Mouse (Mus musculus) hindbrain, embryonic 11.5 days (tissue): Measurements from ENCODE around the gene Pphln1. TPM values are rescaled to one million over a fixed set of nuclear protein-coding genes. Genes with fewer than 3 reads are reported as not detected.

Experiments used
- ATAC-seq: fragments of 200-750 bp; cut with Nextera tagmentation; 2 replicates; pipeline ENCODE4 v1.8.0; 2017; ENCODE audit warnings: mild to moderate bottlenecking, moderate TSS enrichment, moderate library complexity; ENCODE audit not compliant: low FRiP score
- DNase-seq: peaks from one replicate; pipeline ENCODE4 v3.0.0-alpha.2; 2015; ENCODE audit warnings: low spot score
- H3K27ac ChIP-seq: fragments of 300-500 bp; sonication (generic); 2 replicates; pipeline ENCODE4 v1.5.1; 2014; ENCODE audit warnings: mild to moderate bottlenecking, low read depth, low read length
- H3K27me3 ChIP-seq: fragments of 300-500 bp; sonication (generic); 2 replicates; pipeline ENCODE4 v1.6.1; 2014; ENCODE audit warnings: mild to moderate bottlenecking, low read length, moderate library complexity, mixed read lengths; ENCODE audit not compliant: control insufficient read depth, insufficient read depth
- H3K36me3 ChIP-seq: fragments of 300-500 bp; sonication (generic); 2 replicates; pipeline ENCODE4 v1.6.1; 2014; ENCODE audit warnings: mild to moderate bottlenecking, low read length, moderate library complexity, mixed read lengths; ENCODE audit not compliant: control insufficient read depth, insufficient read depth
- H3K4me1 ChIP-seq: fragments of 300-500 bp; sonication (generic); replicated peaks from 2 replicates; pipeline ENCODE4 v1.6.1; 2014; ENCODE audit warnings: low read length, mixed read lengths; ENCODE audit not compliant: control insufficient read depth, insufficient read depth
- H3K4me2 ChIP-seq: fragments of 300-500 bp; sonication (generic); replicated peaks from 2 replicates; pipeline ENCODE4 v1.6.1; 2014; ENCODE audit warnings: mild to moderate bottlenecking, low read depth, low read length
- H3K4me3 ChIP-seq: fragments of 300-500 bp; sonication (generic); 2 replicates; pipeline ENCODE4 v1.5.1; 2014; ENCODE audit warnings: low read depth, low read length
- H3K9ac ChIP-seq: fragments of 300-500 bp; sonication (generic); 2 replicates; pipeline ENCODE4 v1.6.1; 2014; ENCODE audit warnings: low read depth, low read length
- H3K9me3 ChIP-seq: fragments of 300-500 bp; sonication (generic); 2 replicates; pipeline ENCODE4 v1.6.1; 2016; ENCODE audit warnings: low read length; ENCODE audit not compliant: control insufficient read depth
- WGBS: fragments of 180-500 bp; shearing (Covaris S2); extraction: QIAGEN DNeasy Blood & Tissue Kit; methylation state at CpG from one replicate; pipeline ENCODE4 v1.1.7; 2014; 5-methylcytosine and 5-hydroxymethylcytosine counted together
- polyA plus RNA-seq: library from polyadenylated mRNA; unstranded; fragments of >200 nt; fragmentation: Nextera tagmentation; extraction: Ambion mirVana; gene quantifications from 2 replicates; pipeline ENCODE4 v1.2.1, GENCODE M21; 2014

Gene Pphln1
- polyA plus RNA-seq, 1 experiment from 2014 or later, result 68.7 TPM

DNA sequence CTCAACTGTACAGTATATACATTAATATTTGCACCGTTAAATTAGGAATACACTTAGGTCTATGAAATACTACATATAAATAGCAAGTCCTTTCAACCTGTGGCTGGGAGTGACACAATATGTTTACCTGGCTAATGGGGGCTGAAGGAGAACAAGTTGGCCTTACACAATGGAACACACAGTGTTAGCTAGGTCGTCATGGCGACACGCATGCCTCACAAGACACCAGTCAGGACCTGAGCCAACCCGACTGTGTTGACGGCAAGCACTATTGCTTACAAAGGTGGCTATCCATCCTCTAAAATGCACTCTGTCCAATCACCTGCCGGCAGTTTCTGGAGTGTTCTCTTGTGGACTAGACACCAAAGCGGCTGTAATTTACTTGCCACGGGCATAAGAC lies 101.7 kb downstream of the Pphln1 start:
- WGBS, result 86% methylated on average over 9 of the region's 9 CpGs
- no peak for ATAC-seq
- Histone ChIP-seq H3K4me2 (no peak overlapping the region), H3K4me3 (no peak overlapping the region), H3K27me3 (no peaks in the 10 kb centered on the region), H3K9ac (no peak overlapping the region), H3K27ac (no peak overlapping the region), H3K4me1 (no peaks in the 10 kb centered on the region), H3K36me3 (no peaks in the 10 kb centered on the region), H3K9me3 (no peaks in the 10 kb centered on the region)
- no peak for DNase-seq

DNA sequence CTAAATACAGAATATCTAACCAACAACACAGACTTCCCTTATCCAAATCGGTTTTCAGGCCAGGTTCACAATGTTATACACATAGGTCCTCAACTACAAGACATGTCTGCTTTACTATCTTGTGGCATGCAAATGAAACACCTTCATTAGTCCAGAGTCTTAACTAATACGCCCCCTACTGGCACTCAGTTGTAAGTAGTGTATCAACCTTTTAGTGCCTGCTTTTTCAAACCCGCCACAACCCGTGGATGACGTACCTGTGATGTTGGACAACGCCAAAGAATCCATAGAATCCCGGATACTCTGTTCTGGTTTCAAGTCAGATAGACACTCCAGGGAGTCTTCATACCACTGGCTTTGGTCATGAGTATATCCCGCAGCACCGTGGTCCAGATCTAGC lies 104.6 kb downstream of the Pphln1 start:
- Histone ChIP-seq H3K9me3 (no peaks in the 10 kb centered on the region), H3K36me3 (no peaks in the 10 kb centered on the region), H3K27ac (no peak overlapping the region), H3K4me2 (no peak overlapping the region), H3K9ac (no peak overlapping the region), H3K4me1 (no peaks in the 10 kb centered on the region), H3K27me3 (no peaks in the 10 kb centered on the region), H3K4me3 (no peak overlapping the region)
- ATAC-seq (no peak), DNase-seq (no peak)
- 90% methylated on average over 9 of the region's 9 CpGs for WGBS

DNA sequence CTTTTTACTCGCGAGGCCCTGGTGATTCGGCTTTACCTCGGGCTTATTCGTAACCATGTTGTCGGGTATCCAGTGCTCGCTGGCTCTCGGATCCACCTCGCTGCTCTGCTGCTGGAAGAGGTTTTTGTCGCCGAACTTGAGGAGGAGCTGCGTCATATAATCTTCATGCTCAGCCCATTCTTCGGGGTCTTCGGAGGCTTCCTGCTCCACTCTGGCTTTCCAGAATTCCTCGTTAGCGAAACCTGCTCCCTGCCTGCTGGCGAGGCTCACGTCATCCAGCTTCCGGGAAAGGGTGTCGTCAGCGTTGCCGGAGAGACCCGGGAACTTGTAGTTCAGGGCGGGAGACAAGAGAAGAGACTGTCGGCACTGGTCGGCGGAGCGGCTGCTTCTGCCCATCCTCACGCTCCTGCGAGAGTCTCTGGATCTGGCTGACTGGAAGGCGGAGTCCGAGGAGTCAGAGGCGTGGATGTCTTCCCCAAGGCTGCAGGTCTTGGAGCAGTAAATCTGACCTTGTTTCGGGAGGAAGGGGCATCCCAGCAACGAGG lies 105.1 kb downstream of the Pphln1 start:
- H3K9me3 ChIP-seq, result no peaks in the 10 kb centered on the region
- no peaks in the 10 kb centered on the region for H3K4me1 ChIP-seq
- 95% methylated on average over 35 of the region's 35 CpGs for WGBS
- H3K4me2 ChIP-seq, result no peak overlapping the region
- no peaks in the 10 kb centered on the region for H3K36me3 ChIP-seq
- H3K27ac ChIP-seq, result no peak overlapping the region
- no peak overlapping the region for H3K4me3 ChIP-seq
- H3K9ac ChIP-seq, result no peak overlapping the region
- DNase-seq, result no peak
- ATAC-seq, result no peak
- no peaks in the 10 kb centered on the region for H3K27me3 ChIP-seq

- no peak for DNase-seq
- H3K9me3 ChIP-seq, result no peaks in the 10 kb centered on the region
- H3K9ac ChIP-seq, result no peak overlapping the region
- H3K27me3 ChIP-seq, result no peaks in the 10 kb centered on the region
- no peak overlapping the region for H3K27ac ChIP-seq
- H3K4me2 ChIP-seq, result no peak overlapping the region
- ATAC-seq, result no peak
- no peaks in the 10 kb centered on the region for H3K4me1 ChIP-seq
- H3K4me3 ChIP-seq, result no peak overlapping the region
- 95% methylated on average over 17 of the region's 17 CpGs for WGBS
- no peaks in the 10 kb centered on the region for H3K36me3 ChIP-seq
These were observed 106.7 kb downstream of the Pphln1 start for GRCm38 (mm10) chr15:93504808-93505207.

DNA sequence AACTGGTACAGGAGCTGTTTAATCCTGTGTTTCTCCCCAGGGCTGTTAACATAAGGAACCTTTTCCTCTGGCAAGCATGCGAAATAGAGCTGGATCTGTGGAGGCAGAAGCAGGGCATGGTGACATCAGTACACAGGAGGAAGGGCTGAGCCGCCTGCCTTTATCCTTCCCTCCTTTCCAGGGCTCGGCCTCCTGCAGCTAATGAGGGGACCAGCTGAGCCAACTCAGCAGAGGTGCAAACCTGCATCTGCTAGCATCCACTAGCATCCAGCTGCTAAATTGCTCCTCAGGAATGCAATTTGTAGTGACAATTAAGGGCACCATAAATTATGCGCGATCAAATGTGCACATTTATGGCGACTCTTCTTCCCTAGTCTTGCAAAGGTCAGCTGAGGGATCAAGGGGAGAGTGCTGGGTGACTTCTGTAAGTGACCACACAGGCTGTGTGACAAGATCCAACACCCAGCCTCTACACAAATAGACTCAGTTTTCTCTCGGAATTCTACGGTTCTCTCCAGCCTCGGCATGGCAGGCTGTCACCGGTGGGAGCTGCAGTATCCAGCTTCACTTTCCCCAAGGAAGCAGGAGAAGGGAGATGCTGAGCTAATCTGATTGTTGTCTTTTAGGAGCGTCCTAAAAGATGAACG lies 112.7 kb downstream of the Pphln1 start:
- DNase-seq, result no peak
- 29% methylated on average over 12 of the region's 12 CpGs for WGBS

GRCm38 (mm10) chr15:93512437-93512836 lies 114.3 kb downstream of the Pphln1 start:
- no peak for DNase-seq
- 30% methylated on average over 9 of the region's 9 CpGs for WGBS
- H3K27me3 ChIP-seq, result peaks cover 11% of the 10 kb centered on the region; the same call in 1 of the 2 replicates
- no peak overlapping the region for H3K4me3 ChIP-seq
- H3K27ac ChIP-seq, result no peak overlapping the region
- H3K36me3 ChIP-seq, result no peaks in the 10 kb centered on the region
- H3K4me1 ChIP-seq, result peaks cover 2% of the 10 kb centered on the region; the same call in 1 of the 2 replicates
- no peak for ATAC-seq
- no peak overlapping the region for H3K4me2 ChIP-seq
- H3K9me3 ChIP-seq, result no peaks in the 10 kb centered on the region
- no peak overlapping the region for H3K9ac ChIP-seq

More for the DNA sequence above, 112.7 kb downstream of the Pphln1 start:
- Histone ChIP-seq H3K27me3 (peaks cover 9% of the 10 kb centered on the region; the same call in 1 of the 2 replicates), H3K9me3 (no peaks in the 10 kb centered on the region), H3K27ac (no peak overlapping the region), H3K9ac (no peak overlapping the region), H3K4me2 (no peak overlapping the region), H3K4me1 (peaks cover 2% of the 10 kb centered on the region; the same call in 1 of the 2 replicates), H3K4me3 (no peak overlapping the region), H3K36me3 (no peaks in the 10 kb centered on the region)
- ATAC-seq, result peak; percentile 47; the same call in 1 of the 2 replicates

GRCm38 (mm10) chr15:93513939-93514341 lies 115.8 kb downstream of the Pphln1 start:
- H3K4me2 ChIP-seq, result no peak overlapping the region
- WGBS, result 3% methylated on average over 10 of the region's 10 CpGs

GRCm38 (mm10) chr15:93515316-93515715 lies 117.2 kb downstream of the Pphln1 start:
- Histone ChIP-seq H3K27me3 (peaks cover 16% of the 10 kb centered on the region; the same call in 1 of the 2 replicates), H3K9me3 (no peaks in the 10 kb centered on the region), H3K9ac (no peak overlapping the region), H3K27ac (no peak overlapping the region), H3K36me3 (no peaks in the 10 kb centered on the region), H3K4me1 (peaks cover 6% of the 10 kb centered on the region), H3K4me2 (no peak overlapping the region), H3K4me3 (no peak overlapping the region)
- WGBS, result 69% methylated on average over 9 of the region's 9 CpGs
- no peak for DNase-seq
- no peak for ATAC-seq

More at GRCm38 (mm10) chr15:93513939-93514341, 115.8 kb downstream of the Pphln1 start:
- no peak overlapping the region for H3K9ac ChIP-seq
- no peaks in the 10 kb centered on the region for H3K36me3 ChIP-seq
- H3K4me3 ChIP-seq, result no peak overlapping the region
- no peaks in the 10 kb centered on the region for H3K9me3 ChIP-seq
- H3K27me3 ChIP-seq, result peaks cover 13% of the 10 kb centered on the region; the same call in 1 of the 2 replicates
- peaks cover 2% of the 10 kb centered on the region for H3K4me1 ChIP-seq
- ATAC-seq (no peak), DNase-seq (peak; percentile 32)
- H3K27ac ChIP-seq, result no peak overlapping the region

GRCm38 (mm10) chr15:93517022-93517565 lies 118.9 kb downstream of the Pphln1 start:
- no peaks in the 10 kb centered on the region for H3K9me3 ChIP-seq
- H3K9ac ChIP-seq, result no peak overlapping the region
- H3K4me2 ChIP-seq, result no peak overlapping the region
- WGBS, result 74% methylated on average over 11 of the region's 11 CpGs
- DNase-seq, result no peak
- peaks cover 33% of the 10 kb centered on the region for H3K27me3 ChIP-seq
- ATAC-seq, result no peak
- H3K36me3 ChIP-seq, result no peaks in the 10 kb centered on the region
- H3K27ac ChIP-seq, result no peak overlapping the region
- no peak overlapping the region for H3K4me3 ChIP-seq
- H3K4me1 ChIP-seq, result peaks cover 6% of the 10 kb centered on the region
